Comparison of ENCODE assay signal across 8 mouse cellular contexts in the genomic region with DNA sequence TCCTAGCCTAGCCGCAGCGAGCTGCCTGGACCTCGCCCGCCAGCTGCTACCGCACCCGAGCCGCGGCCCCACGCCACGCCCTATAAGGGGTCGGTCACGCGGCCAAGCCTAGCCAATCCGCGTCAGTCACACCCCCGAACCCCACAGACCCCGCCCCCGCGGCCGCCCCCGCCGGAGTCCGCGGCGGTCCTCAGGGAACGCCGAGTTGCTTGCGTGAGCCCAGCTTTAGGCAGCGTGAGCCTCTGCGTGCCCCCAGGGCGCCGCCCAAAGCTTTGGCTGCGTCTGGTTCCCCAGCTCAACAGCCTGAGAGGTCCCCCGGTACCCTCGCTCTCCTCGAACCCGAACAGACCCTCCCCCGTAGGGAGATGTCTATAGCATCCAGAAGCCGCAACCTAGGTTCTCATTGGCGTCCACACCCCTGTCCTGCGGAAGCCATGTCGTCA. TPM values are rescaled to one million over a fixed set of nuclear protein-coding genes. Genes with fewer than 3 reads are reported as not detected.
A peak's percentile ranks its signal among the peaks of the same experiment; 100 is the strongest.
DNase-seq lines count a peak whose midpoint lies in the region; ATAC-seq and TF ChIP-seq lines count a peak whose summit lies in the region.

A gene (minus strand): TSS at position 38 of the 443 bp plus-strand sequence.

- TF ChIP-seq POLR2A in olfactory bulb, adult 2 months (IDR thresholded peaks at IDR 0.05; ENCODE audit: insufficient read depth, low read depth, low read length), result peak; percentile 86

- under 1% methylated on average over 37 of the region's 42 CpGs for WGBS in liver, embryonic 13.5 days (ENCODE audit: insufficient replicate concordance)
- 1% methylated on average over 41 of the region's 42 CpGs for whole genome bisulfite sequencing in olfactory bulb, adult 2 months

- peak; percentile 24 for DNase-seq in ovary, adult 18-20 months (ENCODE audit: low spot score)
- DNase-seq in ovary, postnatal 10 days (ENCODE audit: low spot score), result no peak
- peak; percentile 88 for DNase-seq in embryo, embryonic 10 days (ENCODE audit: low spot score)
- peak; percentile 38 for DNase-seq in kidney, postnatal 14 days
- DNase-seq in liver, embryonic 13.5 days, result peak; percentile 42
- peak; percentile 46 for DNase-seq in thymus, postnatal 0 days (ENCODE audit: low spot score)

- H3K4me1 ChIP-seq in liver, embryonic 13.5 days (replicated peaks), result peaks cover 19% of the 10 kb centered on the region
- H3K4me1 ChIP-seq in olfactory bulb, adult 2 months (ENCODE audit: control insufficient read depth, insufficient read depth, low read length), result peaks cover 19% of the 10 kb centered on the region

- TF ChIP-seq CTCF in olfactory bulb, adult 2 months (IDR thresholded peaks at IDR 0.05; ENCODE audit: insufficient read depth, low read depth, low read length), result no peak

- H3K36me3 ChIP-seq in liver, embryonic 13.5 days, result no peaks in the 10 kb centered on the region

- peak within 1 kb of the TSS; percentile 75 for H3K4me2 ChIP-seq in liver, embryonic 13.5 days

- H3K9me3 ChIP-seq in liver, embryonic 13.5 days (replicated peaks), result no peaks in the 10 kb centered on the region

- no peak within 1 kb of the TSS for H3K9ac ChIP-seq in liver, embryonic 13.5 days

- peaks cover 58% of the 10 kb centered on the region for H3K27me3 ChIP-seq in liver, embryonic 13.5 days

- peak within 1 kb of the TSS; percentile 55 for H3K4me3 ChIP-seq in liver, embryonic 13.5 days (replicated peaks)
- H3K4me3 ChIP-seq in olfactory bulb, adult 2 months (ENCODE audit: insufficient read depth, low read depth, low read length), result peak within 1 kb of the TSS; percentile 68

- no peak within 1 kb of the TSS for H3K27ac ChIP-seq in liver, embryonic 13.5 days
- H3K27ac ChIP-seq in olfactory bulb, adult 2 months (ENCODE audit: insufficient read depth, low read depth, low read length), result no peak within 1 kb of the TSS

- ATAC-seq in granulocyte monocyte progenitor cell, adult 5-6 weeks (replicated peaks; ENCODE audit: poor library complexity, severe bottlenecking), result peak; percentile 65
- ATAC-seq in liver, embryonic 13.5 days (ENCODE audit: low read depth), result peak; percentile 74

RNA-seq across cellular contexts. Expression of the gene that starts here (rescaled TPM):
- 0.58 and 3.2 TPM in 2 replicates for total RNA-seq in granulocyte monocyte progenitor cell, adult 5-6 weeks (2014; fragmentation: Nextera tagmentation)
- total RNA-seq in granulocyte monocyte progenitor cell, adult 5-6 weeks (2017), result 0.04 and 0.21 TPM in 2 replicates
- 0.03 and 0.15 TPM in 2 replicates for polyA plus RNA-seq in liver, embryonic 13.5 days (2015; fragmentation: Nextera tagmentation; extraction: Ambion mirVana)
- polyA plus RNA-seq in olfactory bulb, adult 2 months (2012; ENCODE audit: insufficient read depth, insufficient read length, low replicate concordance, missing spikeins), result not detected in 2 replicates
- polyA plus RNA-seq in thymus, postnatal 0 days (2015; fragmentation: Nextera tagmentation; extraction: Ambion mirVana), result 0.46 and 0.48 TPM in 2 replicates

Comparison
In these comparisons a context has a peak if more than half of its experiments do, and no peak if none do; other contexts are left out.
1. RNA of the gene that starts here (polyA plus RNA-seq): not detected in olfactory bulb, adult 2 months; 0.46 to 0.48 TPM in thymus, postnatal 0 days and 0.03 to 0.15 TPM in liver, embryonic 13.5 days; every median in the first group is over 10 times any median in the second.
2. Peak in DNase-seq, ATAC-seq, H3K4me3 ChIP-seq and H3K4me2 ChIP-seq in liver, embryonic 13.5 days; RNA of the gene not detected or under 1 TPM.
3. Peak in DNase-seq in thymus, postnatal 0 days; RNA of the gene not detected or under 1 TPM.